Mouse (Mus musculus) kidney, adult 2 months (tissue): ENCODE measurements around the gene Gm9903.

Experiments used
- CTCF ChIP-seq: fragments of 200-500 bp; conservative IDR thresholded peaks from 2 replicates; pipeline ENCODE4 v1.5.1; 2011; ENCODE audit warnings: low read depth, mild to moderate bottlenecking, control low read depth, low read length, moderate library complexity, mixed read lengths; ENCODE audit not compliant: insufficient read depth, insufficient read length
- POLR2A ChIP-seq: fragments of 200-500 bp; IDR thresholded peaks from one replicate; pipeline ENCODE4 v1.6.1; 2011; ENCODE audit warnings: low read depth, low read length, control low read depth

- TF ChIP-seq POLR2A (no peak), CTCF (peak; percentile 39; the same call in 1 of the 2 replicates)
Observed at GRCm38 (mm10) chr5:33593620-33594019, 36.1 kb upstream of the Gm9903 start.
